Mouse (Mus musculus) embryonic facial prominence, embryonic 14.5 days (tissue): ENCODE results near the gene Srgap1. TPM values are rescaled to one million over a fixed set of nuclear protein-coding genes. Genes with fewer than 3 reads are reported as not detected.

ENCODE experiments used
- ATAC-seq: fragments of 200-750 bp; cut with Nextera tagmentation; 2 replicates; pipeline ENCODE4 v1.8.0; 2017; ENCODE audit warnings: low read depth, moderate number of reproducible peaks, moderate TSS enrichment
- DNase-seq: peaks from one replicate; pipeline ENCODE4 v3.0.0-alpha.2; 2015; ENCODE audit warnings: low spot score
- H3K27ac ChIP-seq: fragments of 300-500 bp; sonication (generic); replicated peaks from 2 replicates; pipeline ENCODE4 v1.5.1; 2014; ENCODE audit warnings: low read depth, mild to moderate bottlenecking, low read length, moderate library complexity
- H3K27me3 ChIP-seq: fragments of 300-500 bp; sonication (generic); replicated peaks from 2 replicates; pipeline ENCODE4 v1.6.1; 2014; ENCODE audit warnings: low read length; ENCODE audit not compliant: control insufficient read depth, insufficient read depth
- H3K36me3 ChIP-seq: fragments of 300-500 bp; sonication (generic); 2 replicates; pipeline ENCODE4 v1.6.1; 2014; ENCODE audit warnings: low read length, mixed read lengths; ENCODE audit not compliant: control insufficient read depth, insufficient read depth
- H3K4me1 ChIP-seq: fragments of 300-500 bp; sonication (generic); 2 replicates; pipeline ENCODE4 v1.6.1; 2014; ENCODE audit warnings: antibody characterized with exemption, low read length; ENCODE audit not compliant: control insufficient read depth, insufficient read depth
- H3K4me2 ChIP-seq: fragments of 300-500 bp; sonication (generic); 2 replicates; pipeline ENCODE4 v1.6.1; 2014; ENCODE audit warnings: low read depth, mild to moderate bottlenecking, low read length, moderate library complexity, mixed read lengths
- H3K4me3 ChIP-seq: fragments of 300-500 bp; sonication (generic); 2 replicates; pipeline ENCODE4 v1.5.1; 2014; ENCODE audit warnings: low read depth, mild to moderate bottlenecking, low read length
- H3K9ac ChIP-seq: fragments of 300-500 bp; sonication (generic); 2 replicates; pipeline ENCODE4 v1.6.1; 2014; ENCODE audit warnings: low read depth, mild to moderate bottlenecking, low read length, moderate library complexity, mixed read lengths
- H3K9me3 ChIP-seq: fragments of 300-500 bp; sonication (generic); 2 replicates; pipeline ENCODE4 v1.6.1; 2016; ENCODE audit warnings: low read length; ENCODE audit not compliant: control insufficient read depth
- WGBS: fragments of 180-500 bp; shearing (Covaris S2); extraction: QIAGEN DNeasy Blood & Tissue Kit; methylation state at CpG from one replicate; pipeline ENCODE4 v1.1.7; 2014; 5-methylcytosine and 5-hydroxymethylcytosine counted together
- polyA plus RNA-seq: library from polyadenylated mRNA; unstranded; fragments of >200 nt; fragmentation: Nextera tagmentation; extraction: Ambion mirVana; gene quantifications from 2 replicates; pipeline ENCODE4 v1.2.1, GENCODE M21; 2014

The Srgap1 gene
- polyA plus RNA-seq = 10.7 and 11.1 TPM in 2 replicates

DNA sequence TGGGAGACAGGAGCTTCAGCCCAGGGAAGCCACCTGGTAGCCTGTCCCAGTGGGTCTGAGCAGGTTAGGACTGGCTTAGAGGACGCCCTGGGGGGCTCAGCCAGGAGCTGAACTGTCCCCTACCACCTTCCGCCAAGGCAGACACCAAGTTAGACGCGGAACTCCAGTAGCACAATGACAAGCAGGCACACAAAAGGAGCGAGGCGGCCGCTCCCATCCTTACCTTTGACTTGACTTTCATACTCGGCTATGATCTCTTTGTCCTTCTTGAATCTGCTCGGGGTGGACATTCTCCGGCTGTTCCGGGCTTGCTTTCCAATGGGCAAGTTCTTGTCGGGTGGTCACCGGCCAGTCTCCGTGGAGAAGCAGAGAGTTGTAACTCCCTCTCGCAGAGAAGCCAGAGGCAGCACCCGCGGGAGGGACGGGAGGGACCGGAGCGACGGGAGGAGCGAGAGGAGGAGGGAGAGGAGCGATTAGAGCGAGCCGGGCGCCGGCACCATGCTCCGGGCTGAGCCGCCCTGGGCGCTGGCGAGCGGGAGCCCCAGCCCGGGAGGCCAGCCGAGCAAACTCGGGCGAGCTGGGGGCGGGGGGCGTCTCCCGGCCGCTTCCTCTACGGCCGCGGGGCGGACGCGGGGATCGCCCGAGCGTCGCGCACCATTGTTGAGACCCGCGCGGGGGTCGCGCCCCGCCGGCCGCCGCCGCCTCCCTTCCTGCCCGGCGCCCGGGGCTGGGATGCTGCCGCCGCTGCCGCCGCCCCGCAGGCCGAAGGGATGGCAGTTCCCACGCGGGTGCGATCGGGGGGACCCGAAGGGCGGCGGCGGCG is at the start of gene Srgap1:
Srgap1 (minus strand) TSS at position 412 of the 823 bp plus-strand sequence.
- Histone ChIP-seq H3K4me3 (peak within 1 kb of the TSS; percentile 80), H3K9ac (peak within 1 kb of the TSS; percentile 88), H3K36me3 (no peaks in the 10 kb centered on the region), H3K9me3 (no peaks in the 10 kb centered on the region), H3K27me3 (no peaks in the 10 kb centered on the region), H3K4me2 (peak within 1 kb of the TSS; percentile 84), H3K27ac (peak within 1 kb of the TSS; percentile 82), H3K4me1 (peaks cover 6% of the 10 kb centered on the region; the same call in 1 of the 2 replicates)
- peak; percentile 87 for ATAC-seq
- 0% methylated on average over 16 of the region's 79 CpGs for WGBS
- peak; percentile 75 for DNase-seq

DNA sequence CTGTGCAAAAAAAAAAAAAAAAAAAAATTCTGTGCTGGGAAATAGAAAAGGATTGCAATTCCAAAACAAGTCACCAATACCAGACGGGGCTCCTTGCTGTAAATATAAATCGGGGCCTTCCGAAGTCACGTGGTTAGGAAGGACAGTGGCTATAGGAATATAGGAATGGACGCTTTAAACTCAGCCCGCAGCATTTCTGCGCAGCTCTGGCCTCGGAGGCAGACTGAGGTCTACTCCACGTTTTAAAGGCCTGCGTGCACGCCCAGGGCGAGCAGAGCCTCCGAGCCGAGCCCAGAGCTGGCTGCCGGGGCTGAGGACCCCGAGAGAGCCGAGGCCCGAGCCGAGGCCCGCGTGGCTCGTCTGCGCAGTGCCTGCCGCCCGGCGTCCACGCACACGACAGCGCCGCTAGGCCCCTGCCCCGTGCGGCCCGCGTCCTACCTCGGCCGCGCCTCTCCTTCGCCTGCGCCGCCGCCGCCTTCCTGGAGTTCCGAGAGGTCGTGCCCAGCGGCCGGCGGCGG is 49.4 kb upstream of the Srgap1 start:
- peak overlapping the region; percentile 74 for H3K4me2 ChIP-seq
- H3K27me3 ChIP-seq = no peaks in the 10 kb centered on the region
- ATAC-seq (peak; percentile 70; the same call in 1 of the 2 replicates), DNase-seq (peak; percentile 70)
- peak overlapping the region; percentile 92 for H3K9ac ChIP-seq
- peaks cover 22% of the 10 kb centered on the region for H3K36me3 ChIP-seq
- peak overlapping the region; percentile 85 for H3K4me3 ChIP-seq
- under 1% methylated on average over 22 of the region's 48 CpGs for WGBS
- H3K9me3 ChIP-seq = no peaks in the 10 kb centered on the region
- H3K27ac ChIP-seq = peak overlapping the region; percentile 92
- H3K4me1 ChIP-seq = peaks cover 11% of the 10 kb centered on the region

DNA sequence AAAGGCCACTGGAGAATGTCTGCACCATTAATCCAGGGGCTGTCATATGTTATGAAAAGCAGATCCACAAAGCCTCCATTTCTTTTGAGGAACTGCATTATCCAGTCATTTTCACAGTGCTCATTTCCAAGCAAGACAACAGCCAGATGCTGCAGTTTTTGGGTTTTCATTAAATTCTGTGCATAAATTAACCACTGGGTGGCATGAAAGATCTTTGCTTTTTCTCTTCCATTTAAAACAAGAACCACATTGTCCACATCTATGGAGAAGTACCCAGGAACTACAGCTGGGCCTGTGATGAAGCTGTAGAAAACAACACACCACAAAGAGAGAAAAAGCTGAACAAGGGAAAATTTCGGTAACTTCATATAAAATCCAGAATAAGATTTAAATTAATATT is 43.4 kb upstream of the Srgap1 start:
- Histone ChIP-seq H3K36me3 (peaks cover 63% of the 10 kb centered on the region), H3K4me2 (no peak overlapping the region), H3K4me3 (no peak overlapping the region), H3K4me1 (peaks cover 6% of the 10 kb centered on the region), H3K9me3 (peaks cover 26% of the 10 kb centered on the region), H3K27ac (no peak overlapping the region), H3K9ac (no peak overlapping the region), H3K27me3 (no peaks in the 10 kb centered on the region)
- no peak for ATAC-seq
- DNase-seq = no peak
- 93% methylated on average over 1 of the region's 1 CpGs for WGBS

DNA sequence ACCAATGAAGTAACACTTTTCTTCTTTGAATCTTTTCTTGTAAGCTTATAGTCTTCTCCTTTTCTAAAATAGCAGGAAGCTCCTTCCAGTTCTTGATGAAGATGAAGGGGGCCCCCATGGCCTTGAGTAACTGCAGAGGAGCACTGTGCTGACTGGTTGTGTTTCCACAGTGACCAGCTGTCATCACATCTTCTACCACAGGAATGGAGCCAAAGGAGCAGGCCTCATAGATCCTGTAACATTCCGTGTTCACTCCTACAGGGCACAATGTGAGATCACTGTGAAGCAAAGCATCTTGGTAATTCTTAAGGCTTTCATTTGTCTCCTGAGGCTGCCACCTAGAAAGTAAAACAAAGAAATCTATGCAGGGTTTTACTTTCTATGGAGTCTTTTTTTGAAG is 34.2 kb upstream of the Srgap1 start:
- Histone ChIP-seq H3K27ac (no peak overlapping the region), H3K4me1 (no peaks in the 10 kb centered on the region), H3K36me3 (peaks cover 12% of the 10 kb centered on the region), H3K9ac (no peak overlapping the region), H3K4me2 (no peak overlapping the region), H3K9me3 (no peaks in the 10 kb centered on the region), H3K27me3 (no peaks in the 10 kb centered on the region), H3K4me3 (no peak overlapping the region)
- ATAC-seq = no peak
- 77% methylated on average over 1 of the region's 1 CpGs for WGBS
- no peak for DNase-seq

DNA sequence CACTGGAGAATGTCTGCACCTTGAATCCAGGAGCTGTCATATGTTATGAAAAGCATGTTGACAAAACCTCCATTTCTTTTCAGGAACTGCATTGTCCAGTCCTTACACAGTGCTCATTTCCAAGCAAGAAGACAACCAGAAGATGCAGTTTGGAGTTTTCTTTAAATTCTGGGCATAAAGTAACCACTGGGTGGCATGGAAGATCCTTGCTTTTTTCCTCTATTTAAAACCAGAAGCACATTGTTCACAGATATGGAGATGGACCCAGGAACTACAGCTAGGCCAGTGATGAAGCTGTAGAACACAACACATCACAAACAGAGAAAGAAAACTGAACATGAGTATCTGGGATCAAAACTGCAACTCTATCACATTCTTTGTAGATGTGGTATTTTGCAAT is 22.0 kb upstream of the Srgap1 start:
- no peak for ATAC-seq

DNA sequence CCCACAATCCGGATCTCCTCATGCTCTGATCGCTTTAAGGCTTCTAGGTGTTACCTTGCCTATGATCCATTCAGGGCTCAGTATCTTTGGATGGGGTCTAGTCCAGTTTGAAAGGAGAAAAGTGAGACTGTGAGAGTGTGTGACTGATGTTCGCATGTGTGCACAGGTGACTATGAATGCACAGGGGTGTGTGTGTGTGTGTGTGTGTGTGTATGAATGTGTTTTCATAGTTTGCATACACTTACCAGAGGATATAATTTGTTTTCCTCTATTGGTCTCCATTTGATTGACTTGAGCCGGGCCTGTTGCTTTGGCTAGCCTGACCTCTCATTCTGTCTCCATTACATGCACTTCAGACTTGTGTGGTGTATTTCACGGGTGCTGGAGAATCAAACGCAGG is 8.7 kb upstream of the Srgap1 start:
- Histone ChIP-seq H3K4me3 (no peak overlapping the region), H3K36me3 (no peaks in the 10 kb centered on the region), H3K4me2 (no peak overlapping the region), H3K4me1 (no peaks in the 10 kb centered on the region), H3K9me3 (no peaks in the 10 kb centered on the region), H3K27ac (no peak overlapping the region), H3K27me3 (no peaks in the 10 kb centered on the region), H3K9ac (no peak overlapping the region)
- 86% methylated on average over 6 of the region's 6 CpGs for WGBS
- DNase-seq = no peak
- no peak for ATAC-seq

More for the DNA sequence above, 22.0 kb upstream of the Srgap1 start:
- no peaks in the 10 kb centered on the region for H3K9me3 ChIP-seq
- H3K4me3 ChIP-seq = no peak overlapping the region
- no peaks in the 10 kb centered on the region for H3K36me3 ChIP-seq
- no peak overlapping the region for H3K27ac ChIP-seq
- no peaks in the 10 kb centered on the region for H3K27me3 ChIP-seq
- H3K9ac ChIP-seq = no peak overlapping the region
- H3K4me2 ChIP-seq = no peak overlapping the region
- H3K4me1 ChIP-seq = no peaks in the 10 kb centered on the region
- DNase-seq = no peak

DNA sequence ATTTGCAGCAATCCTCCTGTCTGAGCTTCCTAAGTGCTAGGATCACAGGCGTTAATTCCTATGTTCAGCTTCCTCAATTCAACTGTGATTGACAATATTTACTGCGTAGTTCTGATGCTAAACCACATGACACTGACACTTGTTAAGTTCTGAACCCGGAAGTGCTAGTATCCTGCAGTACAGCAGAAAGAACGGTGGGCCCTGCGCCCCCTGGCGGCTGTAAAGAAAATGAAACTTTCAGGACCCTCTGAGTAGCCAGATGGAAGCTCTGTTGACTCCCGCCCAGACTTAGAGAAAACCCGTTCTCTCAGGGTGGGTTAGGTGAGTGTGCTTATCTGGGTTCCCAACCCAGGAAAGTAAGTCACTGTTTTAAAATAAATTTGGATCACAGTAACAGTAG is 7.4 kb upstream of the Srgap1 start:
- no peak overlapping the region for H3K4me2 ChIP-seq
- no peak overlapping the region for H3K4me3 ChIP-seq
- WGBS = 12% methylated on average over 8 of the region's 8 CpGs
- H3K36me3 ChIP-seq = no peaks in the 10 kb centered on the region
- H3K4me1 ChIP-seq = no peaks in the 10 kb centered on the region
- ATAC-seq = peak; percentile 74; the same call in 1 of the 2 replicates
- no peaks in the 10 kb centered on the region for H3K27me3 ChIP-seq
- no peaks in the 10 kb centered on the region for H3K9me3 ChIP-seq
- H3K9ac ChIP-seq = no peak overlapping the region
- peak; percentile 56 for DNase-seq
- no peak overlapping the region for H3K27ac ChIP-seq

DNA sequence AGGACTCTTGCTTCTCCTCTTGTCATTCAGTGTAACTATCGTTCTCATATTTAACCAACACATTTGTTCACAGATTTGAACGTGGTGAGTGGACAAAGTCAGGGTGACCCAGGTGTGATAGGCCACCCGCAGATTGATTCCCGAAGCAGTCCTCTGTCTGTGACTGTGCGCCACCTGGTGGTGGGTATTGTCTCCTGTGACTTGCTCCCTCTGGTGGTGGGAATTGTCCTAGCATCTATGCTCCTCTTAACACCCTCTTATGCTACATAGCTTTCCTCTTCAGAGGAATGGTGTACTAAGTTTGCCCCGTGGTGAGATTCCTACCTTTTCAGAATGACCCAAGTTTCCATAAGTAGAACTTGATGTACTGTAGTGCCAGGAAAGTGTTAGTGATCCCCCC is 4.7 kb upstream of the Srgap1 start:
- Histone ChIP-seq H3K27ac (no peak overlapping the region), H3K4me1 (no peaks in the 10 kb centered on the region), H3K4me3 (no peak overlapping the region), H3K36me3 (no peaks in the 10 kb centered on the region), H3K4me2 (no peak overlapping the region), H3K9me3 (no peaks in the 10 kb centered on the region), H3K27me3 (no peaks in the 10 kb centered on the region), H3K9ac (no peak overlapping the region)
- peak; percentile 75 for DNase-seq
- ATAC-seq = no peak
- WGBS = 36% methylated on average over 6 of the region's 6 CpGs
